Mouse (Mus musculus): Measurements from ENCODE around the gene Wnt3.

DNA sequence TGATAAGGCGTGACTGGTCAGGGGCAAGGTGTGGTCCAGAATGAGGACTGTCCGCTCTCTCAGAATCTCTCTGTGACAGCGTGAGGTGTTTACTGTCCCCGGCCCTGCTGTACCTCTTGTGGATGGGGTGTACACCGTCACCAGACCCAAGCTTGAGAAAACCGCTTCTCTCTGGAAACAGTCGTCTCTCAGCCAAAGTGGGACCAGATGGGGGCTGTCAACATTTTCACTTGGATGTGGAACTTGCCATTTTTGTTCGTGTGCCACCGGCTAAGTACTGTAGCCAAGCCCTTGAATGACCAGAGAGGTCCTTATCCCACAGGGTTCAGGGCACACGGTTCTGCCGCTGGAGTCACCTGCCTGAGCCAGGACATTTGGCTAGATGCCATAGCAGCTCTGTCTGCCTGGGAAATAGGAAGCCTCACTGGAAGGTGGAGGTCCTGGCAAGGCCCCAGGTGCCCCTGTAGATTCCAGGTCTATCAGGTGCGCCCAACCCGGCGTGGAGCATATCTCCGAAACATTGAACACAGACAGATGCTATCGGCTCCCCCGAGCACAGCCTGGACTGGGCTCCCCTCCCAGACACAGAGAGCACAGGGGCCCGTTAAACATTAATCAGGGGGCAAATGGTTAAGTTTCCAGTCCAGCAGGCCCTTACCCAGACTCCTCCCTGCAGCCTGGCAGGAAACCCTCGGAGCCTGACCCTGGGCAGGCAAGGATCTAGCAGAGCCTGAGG is 38.7 kb upstream of the Wnt3 start:
- TF ChIP-seq CTCF (IDR thresholded peaks at IDR 0.05): no peak
- TF ChIP-seq EP300 (IDR thresholded peaks at IDR 0.05): no peak

Data from lung, postnatal 0 days (tissue).